Mouse (Mus musculus): ENCODE data around the gene Snapc3. TPM values are rescaled to one million over a fixed set of nuclear protein-coding genes. Genes with fewer than 3 reads are reported as not detected.

The Snapc3 gene
- polyA plus RNA-seq, 1 experiment from 2014 or later, result 14.7 TPM

- Histone ChIP-seq H3K27me3 (ENCODE audit: control insufficient read depth, insufficient read depth, low read length) (no peaks in the 10 kb centered on the region), H3K27ac (replicated peaks) (peak overlapping the region; percentile 18; the same call in 1 of the 2 replicates), H3K9me3 (ENCODE audit: control insufficient read depth, low read length) (no peaks in the 10 kb centered on the region), H3K9ac (ENCODE audit: low read length) (no peak overlapping the region), H3K4me2 (replicated peaks; ENCODE audit: low read depth) (no peak overlapping the region), H3K4me3 (ENCODE audit: low read depth, low read length) (no peak overlapping the region), H3K4me1 (replicated peaks; ENCODE audit: control insufficient read depth, insufficient read depth) (no peaks in the 10 kb centered on the region), H3K36me3 (ENCODE audit: control insufficient read depth, insufficient read depth, low read length) (no peaks in the 10 kb centered on the region)
- 52% methylated on average over 4 of the region's 4 CpGs for WGBS
- no peak; the same call in 1 of the 2 replicates for ATAC-seq (ENCODE audit: low FRiP score, low TSS enrichment)
- no peak for DNase-seq (ENCODE audit: low spot score)
- no peak for TF ChIP-seq CTCF (IDR thresholded peaks at IDR 0.05; ENCODE audit: low read depth)
- TF ChIP-seq EP300 (optimal IDR thresholded peaks at IDR 0.05), result peak; percentile 67
These were observed 37.3 kb upstream of the Snapc3 start for GRCm38 (mm10) chr4:83380266-83380665.

GRCm38 (mm10) chr4:83383899-83384490, 33.5 kb upstream of the Snapc3 start:
- TF ChIP-seq CTCF (IDR thresholded peaks at IDR 0.05; ENCODE audit: low read depth), result peak; percentile 27
- no peak for TF ChIP-seq EP300 (optimal IDR thresholded peaks at IDR 0.05)
- Histone ChIP-seq H3K9ac (ENCODE audit: low read length) (no peak overlapping the region), H3K27me3 (ENCODE audit: control insufficient read depth, insufficient read depth, low read length) (no peaks in the 10 kb centered on the region), H3K4me2 (replicated peaks; ENCODE audit: low read depth) (no peak overlapping the region), H3K27ac (replicated peaks) (no peak overlapping the region), H3K9me3 (ENCODE audit: control insufficient read depth, low read length) (no peaks in the 10 kb centered on the region), H3K4me3 (ENCODE audit: low read depth, low read length) (no peak overlapping the region), H3K4me1 (replicated peaks; ENCODE audit: control insufficient read depth, insufficient read depth) (no peaks in the 10 kb centered on the region), H3K36me3 (ENCODE audit: control insufficient read depth, insufficient read depth, low read length) (no peaks in the 10 kb centered on the region)
- WGBS, result 54% methylated on average over 6 of the region's 6 CpGs
- DNase-seq (ENCODE audit: low spot score), result no peak
- ATAC-seq (ENCODE audit: low FRiP score, low TSS enrichment), result no peak

- no peaks in the 10 kb centered on the region for H3K9me3 ChIP-seq (ENCODE audit: control insufficient read depth, low read length)
- TF ChIP-seq EP300 (optimal IDR thresholded peaks at IDR 0.05), result no peak
- TF ChIP-seq CTCF (IDR thresholded peaks at IDR 0.05; ENCODE audit: low read depth), result no peak
- H3K27ac ChIP-seq (replicated peaks), result no peak overlapping the region
- H3K27me3 ChIP-seq (ENCODE audit: control insufficient read depth, insufficient read depth, low read length), result no peaks in the 10 kb centered on the region
- no peak for DNase-seq (ENCODE audit: low spot score)
- no peak overlapping the region for H3K4me2 ChIP-seq (replicated peaks; ENCODE audit: low read depth)
- H3K4me1 ChIP-seq (replicated peaks; ENCODE audit: control insufficient read depth, insufficient read depth), result no peaks in the 10 kb centered on the region
- H3K9ac ChIP-seq (ENCODE audit: low read length), result no peak overlapping the region
- ATAC-seq (ENCODE audit: low FRiP score, low TSS enrichment), result no peak
- no peak overlapping the region for H3K4me3 ChIP-seq (ENCODE audit: low read depth, low read length)
- no peaks in the 10 kb centered on the region for H3K36me3 ChIP-seq (ENCODE audit: control insufficient read depth, insufficient read depth, low read length)
These were observed 32.4 kb upstream of the Snapc3 start for GRCm38 (mm10) chr4:83385091-83385490.

- TF ChIP-seq CTCF (IDR thresholded peaks at IDR 0.05; ENCODE audit: low read depth) (no peak), EP300 (optimal IDR thresholded peaks at IDR 0.05) (no peak)
- Histone ChIP-seq H3K9ac (ENCODE audit: low read length) (no peak overlapping the region), H3K27me3 (ENCODE audit: control insufficient read depth, insufficient read depth, low read length) (no peaks in the 10 kb centered on the region), H3K9me3 (ENCODE audit: control insufficient read depth, low read length) (no peaks in the 10 kb centered on the region), H3K4me2 (replicated peaks; ENCODE audit: low read depth) (no peak overlapping the region), H3K36me3 (ENCODE audit: control insufficient read depth, insufficient read depth, low read length) (no peaks in the 10 kb centered on the region), H3K4me3 (ENCODE audit: low read depth, low read length) (no peak overlapping the region), H3K27ac (replicated peaks) (no peak overlapping the region), H3K4me1 (replicated peaks; ENCODE audit: control insufficient read depth, insufficient read depth) (no peaks in the 10 kb centered on the region)
- ATAC-seq (ENCODE audit: low FRiP score, low TSS enrichment), result no peak
- WGBS, result 11% methylated on average over 2 of the region's 2 CpGs
- DNase-seq (ENCODE audit: low spot score), result no peak
These were observed 27.0 kb upstream of the Snapc3 start for GRCm38 (mm10) chr4:83390551-83390950.

- TF ChIP-seq EP300 (optimal IDR thresholded peaks at IDR 0.05) (no peak), CTCF (IDR thresholded peaks at IDR 0.05; ENCODE audit: low read depth) (no peak)
- ATAC-seq (ENCODE audit: low FRiP score, low TSS enrichment) (no peak), DNase-seq (ENCODE audit: low spot score) (no peak)
- no peak overlapping the region for H3K4me3 ChIP-seq (ENCODE audit: low read depth, low read length)
- WGBS, result 41% methylated on average over 3 of the region's 3 CpGs
- H3K27ac ChIP-seq (replicated peaks), result no peak overlapping the region
- H3K4me1 ChIP-seq (replicated peaks; ENCODE audit: control insufficient read depth, insufficient read depth), result no peaks in the 10 kb centered on the region
- no peak overlapping the region for H3K9ac ChIP-seq (ENCODE audit: low read length)
- no peak overlapping the region for H3K4me2 ChIP-seq (replicated peaks; ENCODE audit: low read depth)
- H3K9me3 ChIP-seq (ENCODE audit: control insufficient read depth, low read length), result no peaks in the 10 kb centered on the region
- no peaks in the 10 kb centered on the region for H3K27me3 ChIP-seq (ENCODE audit: control insufficient read depth, insufficient read depth, low read length)
- H3K36me3 ChIP-seq (ENCODE audit: control insufficient read depth, insufficient read depth, low read length), result no peaks in the 10 kb centered on the region
These were observed 25.6 kb upstream of the Snapc3 start for GRCm38 (mm10) chr4:83391956-83392355.

- TF ChIP-seq EP300 (optimal IDR thresholded peaks at IDR 0.05) (no peak), CTCF (IDR thresholded peaks at IDR 0.05; ENCODE audit: low read depth) (no peak)
- H3K4me3 ChIP-seq (ENCODE audit: low read depth, low read length), result no peak overlapping the region
- H3K27ac ChIP-seq (replicated peaks), result no peak overlapping the region
- ATAC-seq (ENCODE audit: low FRiP score, low TSS enrichment) (no peak), DNase-seq (ENCODE audit: low spot score) (no peak)
- H3K4me2 ChIP-seq (replicated peaks; ENCODE audit: low read depth), result no peak overlapping the region
- no peaks in the 10 kb centered on the region for H3K4me1 ChIP-seq (replicated peaks; ENCODE audit: control insufficient read depth, insufficient read depth)
- H3K36me3 ChIP-seq (ENCODE audit: control insufficient read depth, insufficient read depth, low read length), result no peaks in the 10 kb centered on the region
- no peak overlapping the region for H3K9ac ChIP-seq (ENCODE audit: low read length)
- 82% methylated on average over 1 of the region's 1 CpGs for whole genome bisulfite sequencing
- no peaks in the 10 kb centered on the region for H3K9me3 ChIP-seq (ENCODE audit: control insufficient read depth, low read length)
- no peaks in the 10 kb centered on the region for H3K27me3 ChIP-seq (ENCODE audit: control insufficient read depth, insufficient read depth, low read length)
These were observed 23.8 kb upstream of the Snapc3 start for GRCm38 (mm10) chr4:83393733-83394132.

Measured in stomach, postnatal 0 days (tissue).